Mouse (Mus musculus) kidney, postnatal 36 days (tissue): ENCODE measurements around the gene Hexa.

ENCODE experiments used
- DNase-seq, 2 experiments: peaks; one replicate each; pipeline ENCODE4 v3.0.0; 2021 to 2022; ENCODE audit warnings: mixed read lengths in 2 of 2

Gene Hexa

GRCm38 (mm10) chr9:59553719-59554118 is 14.4 kb downstream of the Hexa start:
- no peak for DNase-seq

GRCm38 (mm10) chr9:59565600-59565999 is 26.3 kb downstream of the Hexa start:
- DNase-seq, result peak; percentile 71 to 92

- peak; percentile 64 to 85 for DNase-seq
These were observed 27.8 kb downstream of the Hexa start for GRCm38 (mm10) chr9:59567111-59567510.

DNA sequence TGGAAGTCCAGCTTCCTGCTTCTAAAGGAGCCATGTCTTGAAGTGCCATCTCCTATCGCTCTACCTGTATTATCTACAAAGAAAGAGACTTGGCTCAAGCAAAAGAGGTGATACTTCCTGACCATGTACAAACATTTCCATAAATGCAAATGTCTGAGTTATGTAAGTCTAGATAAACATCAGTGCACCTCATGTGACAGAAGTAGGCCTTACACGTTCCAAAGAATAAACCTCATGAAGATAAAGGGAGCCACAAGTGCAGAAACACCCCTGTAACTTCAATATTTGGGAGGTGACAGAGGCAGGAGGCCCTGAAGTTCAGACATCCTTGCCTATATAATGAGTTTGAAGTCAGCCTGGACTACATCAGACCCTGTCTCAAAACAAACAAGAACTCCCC is 32.5 kb downstream of the Hexa start:
- no peak for DNase-seq

DNA sequence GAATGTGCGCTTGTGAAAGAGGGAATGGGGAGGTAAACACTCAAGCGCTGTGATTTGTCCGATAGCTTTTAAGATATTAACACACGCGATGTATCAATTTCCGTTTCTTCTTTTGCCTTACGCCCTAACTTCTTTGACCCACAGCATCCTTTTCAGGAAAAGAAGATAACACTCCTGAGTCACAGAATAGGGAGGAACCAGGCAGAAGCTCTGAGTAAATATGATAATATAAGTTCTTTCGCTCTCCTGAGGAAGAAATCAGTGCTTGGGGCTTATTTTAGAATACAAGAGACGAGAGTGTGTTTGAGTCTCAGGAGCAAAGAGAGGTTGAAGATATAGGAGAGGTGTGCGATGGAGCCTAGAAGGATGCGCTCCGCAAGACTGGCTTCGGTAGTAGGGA is 38.1 kb downstream of the Hexa start:
- DNase-seq, result no peak

DNA sequence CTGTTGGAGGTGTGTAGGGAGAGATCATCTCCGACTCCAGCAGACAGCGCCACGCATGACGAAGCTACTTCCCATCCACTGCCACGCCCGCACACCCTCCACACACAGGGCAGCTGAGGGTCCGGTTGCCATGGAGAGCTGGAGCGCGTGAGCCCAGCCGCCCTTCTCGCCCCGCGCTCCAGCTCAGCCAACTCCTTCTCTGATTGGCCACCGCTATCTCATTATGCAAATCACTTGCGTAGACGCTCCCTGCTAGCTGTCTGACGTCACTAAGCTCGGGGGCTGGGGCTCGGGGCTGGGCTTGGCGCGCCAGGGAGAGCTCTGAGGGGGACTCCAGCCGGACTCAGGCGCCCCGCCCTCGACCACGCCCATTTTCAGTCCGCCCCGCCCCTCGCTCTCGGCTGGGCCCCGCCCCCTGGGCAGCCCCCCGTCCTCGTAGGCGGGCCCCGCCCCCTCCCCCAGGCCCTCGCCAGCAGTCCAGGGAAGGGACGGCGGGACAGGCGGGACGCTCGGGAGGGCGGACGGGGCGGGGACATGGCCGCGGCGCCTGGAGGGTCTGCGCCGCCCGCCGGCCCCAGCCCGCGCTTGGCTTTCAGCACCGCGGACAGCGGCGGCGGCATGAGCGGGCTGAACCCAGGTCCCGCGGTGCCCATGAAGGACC is 38.6 kb downstream of the Hexa start, which contains the start of gene Celf6:
Gene Celf6, plus strand, starts transcription at position 74 of the 661 bp plus-strand sequence.
- peak; percentile 63 to 75 for DNase-seq

- DNase-seq, result no peak
These were observed 39.1 kb downstream of the Hexa start for GRCm38 (mm10) chr9:59578505-59578867.

- peak; percentile 72 to 83 for DNase-seq
These were observed 45.5 kb downstream of the Hexa start for GRCm38 (mm10) chr9:59584871-59585308.

DNA sequence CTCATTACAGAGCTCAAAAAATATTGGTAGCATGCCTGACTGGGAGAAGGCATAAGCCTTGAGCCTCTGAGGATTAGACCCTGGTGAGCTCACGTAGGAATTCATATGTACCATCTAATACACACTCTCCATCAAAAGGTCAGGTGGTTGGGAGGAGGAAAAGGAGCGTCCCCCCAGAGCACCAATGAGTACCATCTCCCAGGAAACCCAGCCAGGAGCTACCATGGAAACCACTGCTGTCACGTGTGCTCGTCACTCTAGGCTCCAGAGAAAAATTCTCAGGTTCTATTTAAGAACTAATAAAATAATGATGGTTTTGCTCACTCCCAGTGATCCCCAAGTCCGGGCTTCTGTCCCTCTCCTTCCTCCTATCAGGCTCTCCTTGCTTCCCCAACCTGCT is 48.9 kb downstream of the Hexa start:
- no peak for DNase-seq

DNA sequence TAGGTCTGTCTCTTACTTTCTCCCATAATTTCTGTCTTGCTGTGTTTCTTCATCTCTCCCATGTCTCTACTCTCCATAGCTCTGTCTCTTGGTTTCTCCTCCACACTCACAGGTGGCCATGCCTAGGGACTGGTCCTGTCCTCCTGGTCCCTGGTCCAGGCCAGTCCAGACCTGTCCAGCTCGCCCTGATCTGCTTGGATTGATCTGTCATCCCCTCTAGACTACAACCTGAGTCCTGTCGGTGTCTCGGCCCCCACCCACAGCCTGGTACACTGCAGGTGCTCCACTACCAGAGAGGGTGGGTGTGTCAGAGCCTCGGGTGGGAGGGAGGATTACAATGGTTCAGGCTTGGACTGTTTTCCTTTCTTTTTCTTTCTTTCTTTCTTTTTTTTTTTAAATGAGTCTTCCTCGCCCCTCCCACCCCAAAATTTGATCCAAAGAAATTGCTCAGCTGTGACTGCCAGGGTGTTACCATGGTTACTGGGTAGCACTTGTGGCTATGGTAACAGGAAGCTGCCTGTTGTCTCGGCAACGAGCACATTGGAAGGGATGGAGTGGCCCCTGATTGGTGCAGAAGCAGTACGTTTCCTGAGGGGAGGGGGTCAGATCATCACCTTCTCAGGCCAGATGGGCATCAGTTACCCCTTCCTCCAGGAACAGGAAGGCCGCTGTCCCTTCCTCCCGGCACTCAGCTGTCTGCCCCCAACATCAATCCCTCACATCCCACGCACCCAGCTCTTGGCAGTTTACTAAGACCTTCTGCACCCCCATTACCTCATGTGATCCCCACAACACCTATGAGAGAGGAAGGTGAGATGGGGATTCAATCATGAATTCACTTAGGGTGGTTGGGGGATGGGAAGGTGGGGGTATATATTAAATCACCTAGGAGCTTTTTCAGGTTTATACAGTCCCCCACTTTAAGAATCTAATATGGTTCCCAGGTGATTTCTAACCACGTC is 49.7 kb downstream of the Hexa start:
- DNase-seq, result no peak

- no peak for DNase-seq
These were observed 50.5 kb downstream of the Hexa start for GRCm38 (mm10) chr9:59589703-59590439.

DNA sequence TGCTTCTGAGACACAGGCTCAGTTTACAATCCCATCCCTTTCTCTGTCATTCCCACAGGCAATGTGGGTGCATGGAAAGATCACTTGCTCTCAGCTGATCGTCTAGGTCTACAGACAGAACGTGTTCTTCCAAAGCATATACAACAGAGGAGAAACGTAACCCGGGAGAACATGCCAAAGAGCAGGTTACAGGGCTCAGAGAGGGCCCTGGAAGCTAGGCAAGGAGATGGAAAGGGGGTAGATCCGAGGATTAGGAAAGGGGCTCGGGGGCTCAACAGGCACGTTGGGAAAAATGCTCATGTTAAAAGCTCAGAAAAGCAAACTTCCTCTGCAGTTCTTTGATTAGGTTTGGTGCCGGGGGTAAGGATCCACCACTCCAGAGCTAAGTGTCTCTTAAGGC is 62.3 kb downstream of the Hexa start:
- DNase-seq, result no peak

GRCm38 (mm10) chr9:59605967-59606366 is 66.6 kb downstream of the Hexa start:
- peak in 1 of 2 experiments; percentile 11 for DNase-seq

GRCm38 (mm10) chr9:59610950-59611349 is 71.6 kb downstream of the Hexa start:
- no peak for DNase-seq
